Mouse (Mus musculus) ES-E14 (cell line): ENCODE measurements around the gene Dnajc7. TPM values are rescaled to one million over a fixed set of nuclear protein-coding genes. Genes with fewer than 3 reads are reported as not detected.

Experiments
- DNase-seq: peaks from one replicate; pipeline ENCODE4 v3.0.0-alpha.2; 2013; ENCODE audit warnings: low read depth, low spot score
- H3K27ac ChIP-seq: 2 replicates; pipeline ENCODE4 v1.5.1; 2012; ENCODE audit warnings: low read depth, mild to moderate bottlenecking, low read length, moderate library complexity, mixed read lengths; ENCODE audit not compliant: poor library complexity, insufficient read depth, severe bottlenecking
- H3K36me3 ChIP-seq: 2 replicates; pipeline ENCODE4 v1.6.1; 2012; ENCODE audit warnings: mild to moderate bottlenecking, low read length, moderate library complexity, mixed read lengths; ENCODE audit not compliant: control insufficient read depth, poor library complexity, insufficient read depth, severe bottlenecking
- H3K4me1 ChIP-seq, 2 experiments: fragments of 150-350 bp in 1 of 2; sonication (generic) in 1 of 2; 2 replicates each; pipeline ENCODE4 v1.6.1; 2012; ENCODE audit warnings: low read length in 2 of 2, mild to moderate bottlenecking in 1 of 2, mixed read lengths in 1 of 2; ENCODE audit not compliant: control insufficient read depth in 2 of 2, insufficient read depth in 2 of 2, poor library complexity in 1 of 2
- H3K4me3 ChIP-seq, 2 experiments: fragments of 150-350 bp in 1 of 2; sonication (generic) in 1 of 2; 2 replicates each; pipeline ENCODE4 v1.5.1; 2012; ENCODE audit warnings: low read length in 2 of 2, low read depth in 1 of 2, mild to moderate bottlenecking in 1 of 2, mixed read lengths in 1 of 2; ENCODE audit not compliant: insufficient read depth in 1 of 2, poor library complexity in 1 of 2, severe bottlenecking in 1 of 2
- H3K9ac ChIP-seq: 2 replicates; pipeline ENCODE4 v1.6.1; 2012; ENCODE audit warnings: low read depth, mild to moderate bottlenecking, low read length, mixed read lengths; ENCODE audit not compliant: poor library complexity, insufficient read depth, severe bottlenecking
- H3K9me3 ChIP-seq: fragments of 150-350 bp; sonication (generic); 2 replicates; pipeline ENCODE4 v1.6.1; 2012; ENCODE audit warnings: low read depth, mild to moderate bottlenecking, low read length; ENCODE audit not compliant: control insufficient read depth, insufficient read depth
- CHD2 ChIP-seq: IDR thresholded peaks from 2 replicates; pipeline ENCODE4 v1.6.1; 2014; ENCODE audit warnings: mild to moderate bottlenecking, low read depth, low read length, inconsistent platforms
- HCFC1 ChIP-seq: IDR thresholded peaks from 2 replicates; pipeline ENCODE4 v1.6.1; 2012; ENCODE audit warnings: low read length, inconsistent platforms, borderline replicate concordance; ENCODE audit not compliant: insufficient read depth
- MAFK ChIP-seq: IDR thresholded peaks from 2 replicates; pipeline ENCODE4 v1.6.1; 2014; ENCODE audit warnings: mild to moderate bottlenecking, low read depth, low read length, inconsistent platforms; ENCODE audit not compliant: insufficient read depth
- ZC3H11A ChIP-seq: IDR thresholded peaks from 2 replicates; pipeline ENCODE4 v1.6.1; 2012; ENCODE audit warnings: low read depth, mild to moderate bottlenecking, inconsistent platforms, low read length, borderline replicate concordance
- ZNF384 ChIP-seq: IDR thresholded peaks from 2 replicates; pipeline ENCODE4 v1.6.1; 2012; ENCODE audit warnings: low read depth, low read length, inconsistent platforms
- in situ Hi-C, 2 experiments: fragments of 600-800 bp; cut with MboI; formaldehyde crosslinking; loops; one replicate each; pipeline ENCODE4 v1.15.1; 2025; ENCODE audit warnings: low sequenced_read_pairs in 2 of 2, inconsistent platforms in 1 of 2; ENCODE audit not compliant: unreplicated experiment in 2 of 2
- total RNA-seq: library from RNA; depleted of rRNA; stranded (reverse); fragments of 300-350 nt; gene quantifications from 2 replicates; pipeline ENCODE4 v1.2.3, GENCODE M21; 2012

Gene Dnajc7
- total RNA-seq, 1 experiment, result 208 TPM

DNA sequence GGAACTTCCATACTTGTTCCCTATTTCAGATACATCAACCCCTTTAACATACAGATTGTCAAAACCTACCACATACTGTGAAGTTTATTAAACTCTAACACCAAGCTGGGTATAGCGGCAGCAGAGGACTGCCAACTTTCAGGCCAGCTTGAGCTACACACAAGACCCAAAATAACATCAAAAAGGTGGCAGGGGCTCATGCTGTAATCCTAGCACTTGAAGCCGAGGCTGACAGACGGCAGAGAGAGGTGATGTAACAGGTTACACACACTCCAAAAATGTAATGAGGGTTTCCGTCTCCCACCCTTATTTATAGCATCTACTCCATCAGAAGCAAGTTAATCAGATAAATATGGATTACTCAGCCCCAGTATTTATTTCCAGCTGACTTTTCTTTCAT is 24.4 kb downstream of the Dnajc7 start:
- H3K9ac ChIP-seq, result no peak overlapping the region
- no peak overlapping the region for H3K4me3 ChIP-seq
- no peaks in the 10 kb centered on the region for H3K4me1 ChIP-seq
- H3K9me3 ChIP-seq, result no peaks in the 10 kb centered on the region
- peaks cover 74% of the 10 kb centered on the region for H3K36me3 ChIP-seq
- no peak overlapping the region for H3K27ac ChIP-seq
- in situ Hi-C loops, result no loop called here
- no peak for TF ChIP-seq MAFK
- no peak for TF ChIP-seq CHD2
- no peak for TF ChIP-seq HCFC1
- no peak for TF ChIP-seq ZC3H11A
- TF ChIP-seq ZNF384, result no peak
- DNase-seq, result no peak

GRCm38 (mm10) chr11:100594608-100595007 is 25.4 kb downstream of the Dnajc7 start:
- Histone ChIP-seq H3K4me3 (no peak overlapping the region), H3K27ac (no peak overlapping the region), H3K4me1 (no peaks in the 10 kb centered on the region), H3K36me3 (peaks cover 71% of the 10 kb centered on the region), H3K9ac (no peak overlapping the region), H3K9me3 (no peaks in the 10 kb centered on the region)
- DNase-seq, result no peak
- in situ Hi-C loops, result no loop called here
- TF ChIP-seq ZC3H11A (no peak), CHD2 (no peak)

DNA sequence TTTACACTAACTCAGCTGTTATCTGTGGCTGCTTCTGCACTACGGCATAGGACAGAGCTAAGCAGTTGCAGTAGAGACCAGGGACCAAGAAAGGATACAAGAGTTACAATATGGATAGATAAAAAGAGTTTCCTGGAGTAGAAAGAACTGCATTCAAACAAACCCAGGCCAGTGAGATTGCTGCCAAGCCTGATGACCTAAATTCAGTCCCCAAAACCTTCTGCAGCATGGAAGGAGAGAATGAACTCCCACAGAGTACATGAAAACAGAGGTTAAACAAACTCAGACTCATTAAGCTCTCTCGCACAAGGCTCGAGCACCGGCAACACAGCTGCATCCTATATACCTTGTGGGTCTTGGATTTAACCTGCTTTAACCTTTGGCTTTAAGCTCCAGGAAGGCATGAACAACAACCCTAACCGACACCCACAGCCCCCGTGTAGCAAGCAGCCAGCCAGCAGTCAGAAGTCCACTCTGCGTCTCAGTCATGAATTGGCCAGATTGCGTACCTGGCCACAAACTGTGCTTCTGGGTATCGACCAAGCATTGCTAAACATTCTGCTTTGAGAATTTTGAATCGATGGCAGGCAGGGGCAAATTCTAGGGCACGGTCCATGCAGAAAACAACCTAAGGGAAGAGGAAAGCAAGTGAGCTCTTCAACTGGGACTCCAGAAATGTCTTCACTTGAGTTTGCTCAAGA is 27.5 kb downstream of the Dnajc7 start:
- DNase-seq, result no peak
- no peak for TF ChIP-seq HCFC1
- TF ChIP-seq CHD2, result no peak
- no peak for TF ChIP-seq ZC3H11A
- no peak for TF ChIP-seq ZNF384
- no peak for TF ChIP-seq MAFK
- no peaks in the 10 kb centered on the region for H3K4me1 ChIP-seq
- no peak overlapping the region for H3K9ac ChIP-seq
- no peak overlapping the region for H3K4me3 ChIP-seq
- in situ Hi-C loops, result no loop called here
- H3K36me3 ChIP-seq, result peaks cover 66% of the 10 kb centered on the region
- no peak overlapping the region for H3K27ac ChIP-seq
- H3K9me3 ChIP-seq, result no peaks in the 10 kb centered on the region

GRCm38 (mm10) chr11:100588462-100588861 is 31.5 kb downstream of the Dnajc7 start:
- no peak for DNase-seq
- in situ Hi-C loops, result no loop called here
- Histone ChIP-seq H3K27ac (no peak overlapping the region), H3K36me3 (peaks cover 72% of the 10 kb centered on the region), H3K4me1 (no peaks in the 10 kb centered on the region), H3K9ac (no peak overlapping the region), H3K4me3 (no peak overlapping the region), H3K9me3 (no peaks in the 10 kb centered on the region)
- TF ChIP-seq ZNF384, result no peak
- TF ChIP-seq HCFC1, result no peak
- TF ChIP-seq MAFK, result no peak
- no peak for TF ChIP-seq ZC3H11A
- no peak for TF ChIP-seq CHD2

- in situ Hi-C loops, result no loop called here
- H3K27ac ChIP-seq, result no peak overlapping the region
- DNase-seq, result no peak
- no peak overlapping the region for H3K9ac ChIP-seq
- H3K4me3 ChIP-seq, result no peak overlapping the region
- TF ChIP-seq CHD2 (no peak), ZC3H11A (no peak), ZNF384 (no peak), HCFC1 (no peak), MAFK (no peak)
- H3K4me1 ChIP-seq, result no peaks in the 10 kb centered on the region
- no peaks in the 10 kb centered on the region for H3K9me3 ChIP-seq
- H3K36me3 ChIP-seq, result peaks cover 77% of the 10 kb centered on the region
These were observed 34.8 kb downstream of the Dnajc7 start for GRCm38 (mm10) chr11:100585148-100585547.
